Mouse (Mus musculus): ENCODE results near the gene Myod1. TPM values are rescaled to one million over a fixed set of nuclear protein-coding genes. Genes with fewer than 3 reads are reported as not detected.

Gene Myod1
- polyA plus RNA-seq (2017; shearing (Covaris generic)): not detected

DNA sequence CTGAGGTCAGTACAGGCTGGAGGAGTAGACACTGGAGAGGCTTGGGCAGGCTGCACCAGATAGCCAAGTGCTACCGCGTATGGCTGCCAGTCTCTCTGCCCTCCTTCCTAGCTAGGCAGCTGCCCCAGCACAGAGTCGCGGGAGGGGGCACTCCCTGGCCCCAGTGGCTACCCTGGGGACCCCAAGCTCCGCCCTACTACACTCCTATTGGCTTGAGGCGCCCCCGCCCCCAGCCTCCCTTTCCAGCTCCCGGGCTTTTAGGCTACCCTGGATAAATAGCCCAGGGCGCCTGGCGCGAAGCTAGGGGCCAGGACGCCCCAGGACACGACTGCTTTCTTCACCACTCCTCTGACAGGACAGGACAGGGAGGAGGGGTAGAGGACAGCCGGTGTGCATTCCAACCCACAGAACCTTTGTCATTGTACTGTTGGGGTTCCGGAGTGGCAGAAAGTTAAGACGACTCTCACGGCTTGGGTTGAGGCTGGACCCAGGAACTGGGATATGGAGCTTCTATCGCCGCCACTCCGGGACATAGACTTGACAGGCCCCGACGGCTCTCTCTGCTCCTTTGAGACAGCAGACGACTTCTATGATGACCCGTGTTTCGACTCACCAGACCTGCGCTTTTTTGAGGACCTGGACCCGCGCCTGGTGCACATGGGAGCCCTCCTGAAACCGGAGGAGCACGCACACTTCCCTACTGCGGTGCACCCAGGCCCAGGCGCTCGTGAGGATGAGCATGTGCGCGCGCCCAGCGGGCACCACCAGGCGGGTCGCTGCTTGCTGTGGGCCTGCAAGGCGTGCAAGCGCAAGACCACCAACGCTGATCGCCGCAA is at the start of gene Myod1:
Myod1 (plus strand) TSS at position 303 of the 836 bp plus-strand sequence.

DNA sequence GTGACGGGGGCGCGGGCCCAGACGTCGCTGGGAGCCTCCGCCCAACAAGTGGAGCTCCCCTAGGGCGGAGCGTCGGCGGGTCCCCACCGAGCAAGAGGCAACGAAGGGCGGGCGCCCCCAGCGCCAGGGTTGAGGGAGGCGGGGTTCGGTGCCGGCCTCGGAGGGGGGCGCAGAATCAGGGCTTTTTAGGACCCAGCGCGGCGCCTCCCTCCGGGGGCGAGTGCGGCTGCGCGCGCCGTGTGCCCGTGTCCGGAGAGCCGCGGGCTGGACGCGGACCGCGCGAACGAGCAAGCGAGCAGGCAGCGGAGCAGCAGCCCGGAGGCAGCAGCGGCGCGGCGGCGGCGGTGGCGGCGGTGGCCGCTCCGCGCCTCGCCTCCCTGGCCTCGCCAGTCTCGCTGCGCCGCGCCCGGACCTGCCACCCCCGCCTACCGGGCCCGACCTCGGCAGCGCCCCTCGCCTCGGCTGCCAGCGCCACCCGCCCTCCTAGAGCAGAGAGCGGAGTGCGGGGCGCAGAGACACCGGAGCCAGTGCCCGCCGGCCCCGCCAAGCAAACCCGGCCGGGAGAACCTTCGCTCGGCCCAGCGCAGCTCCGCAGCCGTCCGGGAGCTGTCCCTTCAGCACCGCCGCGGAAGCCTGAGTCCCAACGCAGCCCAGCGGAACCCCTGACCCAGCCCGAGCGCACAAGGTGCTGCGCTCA is 20.1 kb downstream of the Myod1 start, which contains the start of gene Kcnc1:
Kcnc1 (plus strand) TSS at position 267 of the 697 bp plus-strand sequence.

Other genes with a start within 250 kb of the Myod1 start
- 0.19 TPM for gene Abcc8, start 196.4 kb upstream of the Myod1 start, polyA plus RNA-seq (2017; shearing (Covaris generic))
- not detected for gene Ush1c, start 138.0 kb upstream of the Myod1 start, polyA plus RNA-seq (2017; shearing (Covaris generic))
- gene Otog, start 135.5 kb upstream of the Myod1 start, polyA plus RNA-seq (2017; shearing (Covaris generic)): not detected
- gene Kcnc1, start 20.0 kb downstream of the Myod1 start, polyA plus RNA-seq (2017; shearing (Covaris generic)): not detected